7 mouse cellular contexts compared by ENCODE assay signal in genomic region chr11:107762688-107763460, GRCm38 (mm10). TPM values are rescaled to one million over a fixed set of nuclear protein-coding genes. Genes with fewer than 3 reads are reported as not detected.
DNase-seq lines count a peak whose midpoint lies in the region; ATAC-seq lines count a peak whose summit lies in the region.

No protein-coding gene starts in this region.

- peak overlapping the region; percentile 47 for H3K9ac ChIP-seq in forebrain, embryonic 14.5 days (ENCODE audit: low read length)
- H3K9ac ChIP-seq in limb, embryonic 15.5 days: no peak overlapping the region

- 5% methylated on average over 8 of the region's 8 CpGs for WGBS in forebrain, embryonic 14.5 days
- 18% methylated on average over 8 of the region's 8 CpGs for WGBS in limb, embryonic 15.5 days

- peak; percentile 85 for ATAC-seq in forebrain, embryonic 14.5 days
- peak; percentile 70 for ATAC-seq in limb, embryonic 15.5 days (ENCODE audit: insufficient number of reproducible peaks, low FRiP score, low TSS enrichment, low read depth)

- H3K9me3 ChIP-seq in forebrain, embryonic 14.5 days (replicated peaks; ENCODE audit: control insufficient read depth, low read length): no peaks in the 10 kb centered on the region
- H3K9me3 ChIP-seq in limb, embryonic 15.5 days: no peaks in the 10 kb centered on the region

- peak overlapping the region; percentile 78 for H3K27ac ChIP-seq in forebrain, embryonic 14.5 days (ENCODE audit: low read depth, low read length)
- peak overlapping the region; percentile 4 for H3K27ac ChIP-seq in limb, embryonic 15.5 days

- peak; percentile 41 for DNase-seq in right cerebral cortex, postnatal 4 days
- no peak for DNase-seq in right cerebral cortex, postnatal 25 days
- DNase-seq in forebrain, embryonic 14.5 days (ENCODE audit: low spot score): peak; percentile 94
- no peak for DNase-seq in urinary bladder, postnatal 10 days (ENCODE audit: low spot score)
- DNase-seq in thymus, adult 18-20 months: no peak
- no peak for DNase-seq in yolk sac, embryonic 10.5 days (ENCODE audit: low spot score)

- H3K27me3 ChIP-seq in forebrain, embryonic 14.5 days (replicated peaks; ENCODE audit: control insufficient read depth, insufficient read depth, low read length): no peaks in the 10 kb centered on the region
- H3K27me3 ChIP-seq in limb, embryonic 15.5 days: no peaks in the 10 kb centered on the region

- H3K4me2 ChIP-seq in forebrain, embryonic 14.5 days (ENCODE audit: low read length): no peak overlapping the region; the same call in 1 of the 2 replicates
- H3K4me2 ChIP-seq in limb, embryonic 15.5 days: no peak overlapping the region

- H3K4me3 ChIP-seq in forebrain, embryonic 14.5 days (ENCODE audit: low read depth, low read length): no peak overlapping the region
- H3K4me3 ChIP-seq in limb, embryonic 15.5 days: no peak overlapping the region

- 0 out of 2 replicates have a peak, but pooled peaks cover 2% of the 10 kb centered on the region for H3K36me3 ChIP-seq in forebrain, embryonic 14.5 days (ENCODE audit: control insufficient read depth, insufficient read depth, low read length)
- no peaks in the 10 kb centered on the region for H3K36me3 ChIP-seq in limb, embryonic 15.5 days

- peaks cover 40% of the 10 kb centered on the region for H3K4me1 ChIP-seq in forebrain, embryonic 14.5 days (ENCODE audit: control insufficient read depth, insufficient read depth, low read length)
- H3K4me1 ChIP-seq in limb, embryonic 15.5 days: peaks cover 36% of the 10 kb centered on the region

RNA-seq across cellular contexts. Expression of gene Cacng4, which starts 31.5 kb away (rescaled TPM):
- 35.4 and 40.8 TPM in 2 replicates for polyA plus RNA-seq in forebrain, embryonic 14.5 days (2014; fragmentation: Nextera tagmentation; extraction: Ambion mirVana)
- polyA plus RNA-seq in limb, embryonic 15.5 days (2015; fragmentation: Nextera tagmentation; extraction: Ambion mirVana): 3.8 and 4.3 TPM in 2 replicates

RNA-seq across cellular contexts. Expression of gene Cacng1, which starts 46.6 kb away (rescaled TPM):
- polyA plus RNA-seq in forebrain, embryonic 14.5 days (2014; fragmentation: Nextera tagmentation; extraction: Ambion mirVana): 0.14 and 0.28 TPM in 2 replicates
- 14.0 and 46.1 TPM in 2 replicates for polyA plus RNA-seq in limb, embryonic 15.5 days (2015; fragmentation: Nextera tagmentation; extraction: Ambion mirVana)

Comparison
In these comparisons a context has a peak if more than half of its experiments do, and no peak if none do; other contexts are left out.
1. DNase-seq: peak in right cerebral cortex, postnatal 4 days (single experiment) and forebrain, embryonic 14.5 days (single experiment); none in right cerebral cortex, postnatal 25 days (single experiment), urinary bladder, postnatal 10 days (single experiment), thymus, adult 18-20 months (0 of 2) and yolk sac, embryonic 10.5 days (single experiment).
2. RNA of gene Cacng1, which starts 46.6 kb away (polyA plus RNA-seq): 14.0 to 46.1 TPM in limb, embryonic 15.5 days; 0.14 to 0.28 TPM in forebrain, embryonic 14.5 days; every median in the first group is over 10 times any median in the second.